Mouse (Mus musculus) G1E (cell line): Measurements from ENCODE around the gene Rap1gap2.

Experiments
- CTCF ChIP-seq: IDR thresholded peaks from 2 replicates; pipeline ENCODE4 v1.5.1; 2012; ENCODE audit warnings: low read depth, low read length, inconsistent platforms, mixed read lengths
- TAL1 ChIP-seq: conservative IDR thresholded peaks from 2 replicates; pipeline ENCODE4 v1.6.1; 2012; ENCODE audit warnings: low read depth, low read length, inconsistent platforms, mixed read lengths

- peak; percentile 98 for TF ChIP-seq CTCF
- no peak for TF ChIP-seq TAL1
Measured at GRCm38 (mm10) chr11:74371393-74372100, 239.2 kb downstream of the Rap1gap2 start.
